Mouse (Mus musculus): ENCODE data around the gene Col20a1. TPM values are rescaled to one million over a fixed set of nuclear protein-coding genes. Genes with fewer than 3 reads are reported as not detected.

The Col20a1 gene
- total RNA-seq (2023): 1 to 10 TPM; 1.0 to 1.4 TPM

DNA sequence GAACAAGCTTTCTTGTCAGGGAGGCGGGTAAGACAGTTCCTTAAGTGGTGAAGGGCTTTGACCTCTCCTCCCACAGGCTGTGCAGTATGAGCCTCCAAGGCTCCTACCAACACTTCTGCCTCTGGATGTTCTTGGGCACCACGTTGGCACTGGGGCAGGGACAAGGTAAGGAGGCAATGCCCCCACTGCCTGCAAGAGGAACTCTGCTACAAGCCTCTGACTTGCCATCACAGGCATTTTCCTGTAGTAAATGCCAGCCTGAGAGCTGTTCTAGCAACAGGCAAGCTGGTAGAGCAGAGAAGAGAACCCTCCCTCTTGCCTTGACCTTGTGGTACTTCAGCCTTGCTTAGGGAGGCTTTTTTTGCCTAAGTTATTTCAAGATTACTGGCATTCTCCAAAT lies at the start of gene Col20a1:
Gene Col20a1 (plus strand): TSS at position 87 of the 400 bp plus-strand sequence.

DNA sequence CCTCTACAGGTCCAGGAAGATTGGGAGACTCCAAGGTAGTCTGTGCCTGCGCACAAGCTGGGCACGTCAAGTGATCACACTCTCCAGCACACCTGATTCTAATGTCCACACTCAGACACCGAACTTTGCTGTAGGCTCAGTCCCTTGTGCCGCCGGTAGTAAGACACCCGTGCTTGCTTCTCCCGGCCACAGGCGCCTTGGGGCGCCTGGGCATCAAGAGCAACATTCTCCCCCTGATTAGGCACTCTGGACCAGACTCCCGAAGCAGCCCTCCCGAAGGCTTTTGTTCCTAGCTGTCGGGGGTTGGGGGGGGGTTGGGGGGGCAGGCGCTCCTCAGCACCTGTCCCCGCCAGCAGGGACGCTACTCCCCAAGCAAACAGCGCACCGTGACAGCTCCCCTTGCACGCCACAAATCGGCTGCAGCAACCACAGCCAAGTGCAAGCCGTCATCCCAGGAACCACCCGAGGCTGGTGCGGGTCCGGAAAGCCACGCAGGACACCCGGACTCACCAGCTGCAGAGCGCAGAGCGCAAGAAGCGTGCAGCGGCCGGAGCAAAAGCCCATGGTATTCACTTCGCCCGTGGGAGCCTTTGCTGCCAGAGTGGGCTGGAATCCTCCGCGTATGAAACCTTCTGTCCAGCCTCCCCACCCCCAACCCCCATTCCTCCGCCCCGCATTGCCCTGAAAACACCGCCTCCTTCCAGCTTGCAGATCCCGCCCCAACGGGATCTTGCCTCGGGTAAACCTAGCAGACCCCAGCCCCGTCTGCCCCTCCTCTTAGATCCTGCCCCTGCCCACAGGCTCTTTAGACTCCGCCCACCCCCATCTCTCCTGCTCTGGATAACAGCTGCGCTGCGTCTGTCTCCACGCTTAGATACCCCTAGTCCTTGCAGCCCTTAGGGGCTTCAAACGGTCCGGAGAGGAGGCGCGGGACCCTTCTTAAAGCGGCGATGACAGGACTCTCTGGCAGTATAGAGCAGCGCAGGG lies 32.0 kb upstream of the Col20a1 start, which contains the start of gene Nkain4:
Gene Nkain4 (minus strand): TSS at position 639 of the 987 bp plus-strand sequence.

DNA sequence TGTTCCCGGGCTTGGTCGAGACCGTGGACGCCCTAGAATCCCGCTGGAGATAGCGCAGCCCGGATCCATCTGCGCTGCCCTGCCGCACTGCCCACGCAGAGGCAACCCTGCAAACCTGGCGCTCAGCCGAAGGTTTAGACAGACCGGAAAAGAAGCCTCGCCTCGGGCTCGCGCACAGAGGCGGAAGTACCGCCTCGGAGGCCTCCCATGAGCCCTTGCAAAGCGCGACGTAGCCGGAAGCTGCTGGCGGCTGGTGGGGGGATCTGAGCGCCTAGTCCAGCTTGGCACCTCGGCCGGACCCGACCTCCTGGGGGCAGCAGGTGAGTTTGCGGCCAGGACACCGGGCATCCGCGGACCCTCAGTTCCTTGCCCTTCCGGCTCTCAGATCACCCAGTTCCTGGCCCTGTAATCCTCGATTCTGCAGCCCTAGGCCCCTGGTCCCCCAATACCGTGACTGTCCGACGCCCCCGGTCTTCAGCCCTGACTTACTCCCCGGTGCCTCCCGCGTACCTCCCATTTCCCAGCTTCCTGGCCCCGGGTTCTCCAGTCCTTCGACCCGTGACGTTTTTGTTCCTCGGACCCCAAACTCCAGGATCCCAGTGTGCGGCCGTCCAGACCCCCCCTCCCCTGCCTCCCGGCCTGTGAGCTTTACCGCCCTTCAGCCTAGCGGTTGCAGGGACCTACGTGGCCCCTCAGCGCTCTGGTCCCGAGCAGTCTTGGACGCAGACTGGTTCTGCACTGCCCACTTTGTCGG lies 19.1 kb upstream of the Col20a1 start, which contains the start of gene Arfgap1:
Gene Arfgap1 (plus strand): TSS at position 216 of the 754 bp plus-strand sequence.

DNA sequence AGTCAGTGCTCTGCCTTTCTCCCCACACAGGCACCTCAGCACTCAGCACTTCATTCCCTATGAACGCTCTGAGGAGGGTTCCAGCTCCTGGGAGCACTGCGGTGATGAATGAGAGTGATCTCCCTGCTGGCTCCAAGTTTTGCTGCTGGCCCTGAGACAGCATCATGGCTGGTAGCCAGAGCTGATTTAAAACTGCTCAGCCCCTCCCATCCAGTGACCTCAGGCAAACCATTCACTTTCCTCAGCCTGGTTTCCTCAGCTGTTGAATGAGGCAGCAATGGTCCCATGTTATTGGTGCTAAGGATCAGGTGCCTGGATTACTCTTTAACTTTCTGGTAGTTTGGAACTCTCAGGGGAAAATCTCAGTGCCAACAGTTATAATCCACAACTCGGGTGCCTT lies 57.1 kb downstream of the Col20a1 start, which contains the start of gene Chrna4:
Gene Chrna4 (minus strand): TSS at position 110 of the 400 bp plus-strand sequence.

Other genes with a start within 250 kb of the Col20a1 start
- not detected for gene Bhlhe23, start 209.6 kb upstream of the Col20a1 start, total RNA-seq (2023)
- gene Ythdf1, start 65.6 kb upstream of the Col20a1 start, total RNA-seq (2023): 10 to 100 TPM; 79.9 to 95.6 TPM
- gene Birc7, start 57.5 kb upstream of the Col20a1 start, total RNA-seq (2023): not detected
- not detected for gene Nkain4, start 31.8 kb upstream of the Col20a1 start, total RNA-seq (2023)
- gene Arfgap1, start 19.3 kb upstream of the Col20a1 start, total RNA-seq (2023): 10 to 100 TPM; 75.3 to 81.5 TPM
- gene Chrna4, start 57.0 kb downstream of the Col20a1 start, total RNA-seq (2023): not detected
- gene Kcnq2, start 148.8 kb downstream of the Col20a1 start, total RNA-seq (2023): not detected
- gene Eef1a2, start 170.5 kb downstream of the Col20a1 start, total RNA-seq (2023): not detected
- 100 to 1,000 TPM; 177 to 221 TPM for gene Ppdpf, start 200.7 kb downstream of the Col20a1 start, total RNA-seq (2023)
- gene Ptk6, start 216.3 kb downstream of the Col20a1 start, total RNA-seq (2023): under 1 TPM; 0.44 to 0.52 TPM
- 1 to 10 TPM; 3.5 to 5.3 TPM for gene Srms, start 226.7 kb downstream of the Col20a1 start, total RNA-seq (2023)
- gene Fndc11, start 233.5 kb downstream of the Col20a1 start, total RNA-seq (2023): under 1 TPM; 0.65 to 0.78 TPM

Measured in B cell, adult 67 days (primary cell).